Mouse (Mus musculus) retina, adult 2 months (tissue): Measurements from ENCODE around the gene Mettl24.
"Not testable (repeated sequence)": the region's sequence is repeated elsewhere in the genome, so short reads cannot be mapped to it uniquely, and the experiment has no call there.

Experiments used
- DNase-seq: peaks from one replicate; pipeline ENCODE4 v3.0.0-alpha.2; 2012; ENCODE audit warnings: low read depth, low spot score

Gene Mettl24

GRCm38 (mm10) chr10:40737274-40738112 lies 54.4 kb downstream of the Mettl24 start:
- DNase-seq, result no peak

GRCm38 (mm10) chr10:40740696-40741095 lies 57.6 kb downstream of the Mettl24 start:
- no peak for DNase-seq

GRCm38 (mm10) chr10:40750293-40751047 lies 67.4 kb downstream of the Mettl24 start:
- no peak for DNase-seq

- no peak for DNase-seq
Measured at GRCm38 (mm10) chr10:40751157-40751556, 68.1 kb downstream of the Mettl24 start.

- no peak for DNase-seq
Measured at GRCm38 (mm10) chr10:40753036-40753435, 70.0 kb downstream of the Mettl24 start.

DNA sequence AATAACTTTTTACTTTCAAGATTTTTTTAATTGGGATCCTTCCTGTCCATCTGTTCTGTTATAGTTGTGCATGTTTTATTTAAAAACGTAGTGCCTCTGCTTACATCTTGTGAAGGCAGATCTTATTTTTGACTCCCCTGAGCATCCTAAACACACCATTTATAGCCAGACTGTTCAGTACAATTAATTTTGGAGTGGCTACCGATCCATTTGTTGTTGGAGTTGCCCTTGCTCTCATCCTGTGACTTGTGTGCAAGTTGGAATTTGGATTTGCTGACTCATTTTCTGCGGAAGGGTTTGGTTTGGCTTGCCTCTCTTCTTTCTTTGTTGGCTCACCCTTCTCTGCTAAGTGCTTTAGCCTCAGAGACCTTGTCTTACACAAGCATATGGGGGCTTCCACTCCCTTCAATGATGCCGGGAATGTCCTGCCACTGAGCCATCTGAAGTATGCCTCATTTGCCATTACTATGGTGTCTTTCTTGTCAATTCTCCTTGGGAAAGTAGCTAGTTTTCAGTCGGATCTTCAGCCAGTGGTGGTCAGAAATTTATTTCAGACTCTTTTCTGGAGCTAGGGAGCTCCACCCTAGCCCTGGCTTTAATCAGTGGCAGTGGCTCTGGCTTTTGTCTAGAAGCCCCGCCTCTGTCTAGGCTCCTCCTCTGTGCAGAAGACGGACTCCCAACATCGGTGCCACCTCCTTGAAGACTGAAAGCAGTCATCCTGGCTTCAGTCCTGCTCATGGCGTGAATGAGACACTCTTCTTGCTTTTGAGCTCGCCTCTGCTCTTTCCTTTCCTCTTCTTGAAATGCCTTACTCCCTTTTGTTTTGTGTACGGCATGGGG lies 75.3 kb downstream of the Mettl24 start:
- DNase-seq, result no peak

DNA sequence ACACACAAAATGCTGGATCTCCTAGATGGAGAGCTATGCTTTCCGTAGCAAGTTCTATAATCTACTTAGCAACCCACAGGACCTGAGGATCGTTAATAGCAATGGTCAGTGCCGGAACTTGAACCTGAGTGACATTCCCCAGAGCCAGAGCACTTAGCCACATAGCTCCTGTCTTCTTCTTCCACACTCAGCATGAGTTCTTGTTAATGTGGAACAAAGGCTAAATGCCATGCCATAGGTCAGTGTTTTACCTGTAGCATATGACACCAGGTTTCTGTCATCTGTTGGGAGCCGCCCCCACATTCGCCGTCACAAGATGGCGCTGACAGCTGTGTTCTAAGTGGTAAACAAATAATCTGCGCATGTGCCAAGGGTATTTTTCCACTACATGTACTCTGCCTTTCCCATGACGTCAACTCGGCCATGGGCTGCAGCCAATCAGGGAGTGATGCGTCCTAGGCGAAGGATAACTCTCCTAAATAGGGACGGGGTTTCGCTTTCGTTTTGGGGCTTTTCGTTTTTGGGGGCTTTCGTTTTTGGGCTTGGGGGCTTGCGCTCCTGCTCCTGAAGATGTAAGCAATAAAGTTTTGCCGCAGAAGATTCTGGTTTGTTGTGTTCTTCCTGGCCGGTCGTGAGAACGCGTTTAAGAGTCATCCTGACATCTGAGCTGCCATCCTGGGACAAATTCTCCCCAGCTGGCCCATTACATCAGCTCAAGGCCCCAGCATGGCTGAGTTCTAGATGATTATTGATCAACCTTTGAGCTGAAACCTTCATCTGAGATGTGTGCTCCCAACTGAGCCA lies 76.5 kb downstream of the Mettl24 start:
- DNase-seq, result not testable (repeated sequence)

GRCm38 (mm10) chr10:40760195-40761009 lies 77.3 kb downstream of the Mettl24 start:
- no peak for DNase-seq

DNA sequence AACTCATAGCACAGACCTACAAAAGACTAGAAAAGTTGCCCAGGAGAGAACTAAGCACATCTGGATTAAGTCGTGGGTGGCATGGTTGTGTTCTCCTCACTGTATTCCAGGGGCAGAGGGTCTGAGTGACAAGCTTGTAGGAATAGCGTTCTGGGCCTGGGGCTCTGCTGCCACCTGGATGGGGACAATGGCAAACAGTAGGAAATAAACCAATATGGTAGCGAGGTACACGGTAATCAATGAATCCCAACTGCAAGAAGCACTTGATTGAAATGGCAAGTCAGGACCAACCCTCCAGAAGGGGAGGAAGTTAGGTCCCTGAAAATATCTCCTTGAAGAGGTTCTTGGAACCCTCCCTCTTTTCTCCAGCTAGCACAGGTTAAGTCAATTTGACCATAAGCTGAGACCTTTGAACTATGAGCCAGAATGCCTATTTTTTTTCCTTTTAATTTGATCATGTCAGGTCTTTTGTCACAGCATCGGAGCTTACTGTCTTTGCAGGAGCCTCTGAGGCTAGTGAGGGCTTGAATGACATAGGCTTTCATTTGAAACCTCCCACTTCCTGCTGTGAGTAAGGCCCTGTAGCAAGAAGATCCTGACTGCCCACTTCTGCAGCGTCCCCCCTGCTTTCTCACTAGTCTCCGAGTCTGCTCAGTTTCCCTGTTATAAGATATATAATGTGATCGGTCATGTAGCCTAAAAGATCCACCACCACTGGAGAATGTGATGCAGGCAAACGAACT lies 78.1 kb downstream of the Mettl24 start:
- no peak for DNase-seq

DNA sequence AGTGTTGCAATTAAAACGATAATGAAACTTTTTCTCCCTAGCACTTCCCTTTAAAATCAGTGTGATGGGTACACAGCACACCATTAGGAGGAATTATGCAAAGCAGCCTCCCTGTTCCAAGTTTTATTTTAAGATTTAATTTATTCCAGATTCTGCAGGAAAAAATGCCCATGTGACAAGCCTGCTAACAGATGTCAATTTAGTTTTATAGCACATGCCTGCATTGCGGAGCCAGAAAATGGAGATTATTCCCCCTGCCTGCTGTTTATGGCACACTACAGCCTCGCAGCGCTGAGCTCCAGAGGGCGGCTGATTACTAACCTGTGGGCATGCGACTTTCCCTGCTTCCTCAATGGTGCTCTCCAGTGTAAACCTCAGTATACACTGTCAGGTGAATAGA lies 79.5 kb downstream of the Mettl24 start:
- DNase-seq, result no peak

DNA sequence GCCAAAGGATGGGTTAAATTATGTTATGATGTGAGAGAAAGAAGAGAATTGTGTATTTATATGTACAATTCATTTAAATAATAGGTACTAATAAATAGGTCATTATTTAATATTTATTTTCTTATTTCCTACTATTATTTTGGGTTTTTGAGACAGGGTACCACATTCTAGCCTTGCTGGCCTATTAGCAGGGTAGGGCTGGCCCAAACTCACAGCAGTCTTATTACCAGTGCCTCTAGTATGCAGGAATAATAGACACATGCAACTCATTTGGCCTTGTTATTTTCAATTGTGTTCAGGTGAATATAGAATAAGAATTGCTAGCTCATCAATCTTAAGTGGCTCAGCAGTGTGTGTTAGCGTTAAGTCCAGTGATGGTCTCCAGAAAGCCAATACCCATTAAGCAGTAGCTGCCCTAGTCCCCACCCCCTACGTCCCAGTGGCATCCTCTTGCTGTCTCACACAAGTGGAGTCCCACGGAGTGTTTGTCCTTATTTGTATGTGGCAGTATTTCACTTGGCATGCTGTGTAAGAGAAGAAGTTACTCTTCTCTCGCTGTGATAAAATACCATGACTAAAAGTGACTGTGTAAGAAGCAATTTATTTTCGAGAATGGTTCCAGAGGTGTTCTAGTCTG lies 80.1 kb downstream of the Mettl24 start:
- DNase-seq, result no peak

DNA sequence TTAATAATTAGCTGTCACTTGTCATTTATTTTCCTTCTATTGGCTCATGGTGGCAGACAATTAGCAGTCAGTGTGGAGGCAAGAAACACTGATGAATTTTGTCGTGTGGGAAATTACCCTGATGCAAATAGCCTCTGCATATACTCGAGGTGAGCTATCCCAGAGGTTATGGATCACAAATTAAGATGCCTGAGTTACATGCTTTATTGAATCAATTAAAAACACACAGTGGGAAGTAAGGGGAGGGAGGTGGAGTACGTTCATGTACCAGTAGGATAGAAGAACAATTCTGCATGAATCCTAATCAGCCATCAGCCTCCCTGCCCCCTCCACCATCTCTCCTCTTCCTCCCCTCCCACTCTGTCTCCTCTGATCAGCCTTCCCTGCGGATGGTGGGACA lies 89.2 kb downstream of the Mettl24 start:
- DNase-seq, result no peak

GRCm38 (mm10) chr10:40775151-40775550 lies 92.1 kb downstream of the Mettl24 start:
- no peak for DNase-seq

GRCm38 (mm10) chr10:40775655-40776054 lies 92.6 kb downstream of the Mettl24 start:
- DNase-seq, result no peak

GRCm38 (mm10) chr10:40777171-40777570 lies 94.1 kb downstream of the Mettl24 start:
- DNase-seq, result no peak

DNA sequence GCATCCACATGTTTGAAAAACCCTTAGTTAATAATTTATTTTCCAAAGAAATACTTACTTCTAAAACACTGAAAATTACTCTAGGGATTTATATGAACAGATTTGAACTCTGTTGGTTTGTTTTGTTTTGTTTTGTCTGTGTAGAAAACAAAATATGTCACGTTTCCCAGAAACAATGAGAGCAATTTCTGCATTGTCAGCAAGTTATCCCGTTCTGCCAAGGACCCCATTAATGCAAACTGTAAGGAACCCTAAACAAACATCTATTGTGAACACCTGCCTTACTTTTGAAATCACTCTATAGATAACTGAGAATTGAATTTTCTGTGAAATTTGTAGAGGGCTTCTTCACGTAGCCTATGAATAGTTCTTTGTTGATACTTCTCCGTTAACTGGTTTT lies 95.4 kb downstream of the Mettl24 start:
- no peak for DNase-seq

DNA sequence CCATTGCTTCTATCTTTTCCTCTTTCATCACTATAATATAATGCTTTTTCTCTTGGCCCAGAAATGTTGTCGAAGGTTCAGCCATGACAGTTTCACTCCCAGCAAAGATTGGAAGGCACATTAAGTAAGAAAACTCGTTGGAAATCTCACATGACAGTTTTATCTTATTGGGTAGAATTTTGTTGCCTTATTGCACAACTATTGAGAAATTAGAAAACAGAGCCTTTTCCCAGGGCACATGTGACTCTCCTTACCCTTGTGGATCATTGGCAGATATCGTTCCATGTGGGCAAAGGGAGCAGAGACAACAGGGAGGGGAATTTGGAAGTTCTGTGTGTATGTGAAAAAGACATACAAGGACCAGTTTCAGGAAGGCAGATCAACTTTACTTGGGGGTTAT lies 107.3 kb downstream of the Mettl24 start:
- DNase-seq, result no peak

DNA sequence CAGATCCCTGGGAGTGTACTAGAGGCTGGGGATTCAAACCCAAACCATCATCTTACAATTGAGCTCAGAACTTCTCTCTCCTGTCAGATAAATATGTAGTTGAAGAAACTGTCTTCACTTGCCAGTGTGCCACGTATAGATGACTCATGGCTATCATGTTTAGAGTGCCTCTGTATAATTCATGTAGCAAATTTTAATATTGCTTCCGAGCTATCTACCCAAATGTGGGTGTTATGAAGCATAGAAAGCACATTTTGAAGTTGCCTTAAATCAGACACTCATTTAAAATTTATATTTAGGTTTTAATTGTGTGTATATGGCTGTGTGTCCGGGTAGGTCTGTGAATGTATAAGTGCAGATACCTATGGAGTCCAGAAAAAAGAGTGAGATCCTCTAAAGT lies 109.0 kb downstream of the Mettl24 start:
- no peak for DNase-seq

DNA sequence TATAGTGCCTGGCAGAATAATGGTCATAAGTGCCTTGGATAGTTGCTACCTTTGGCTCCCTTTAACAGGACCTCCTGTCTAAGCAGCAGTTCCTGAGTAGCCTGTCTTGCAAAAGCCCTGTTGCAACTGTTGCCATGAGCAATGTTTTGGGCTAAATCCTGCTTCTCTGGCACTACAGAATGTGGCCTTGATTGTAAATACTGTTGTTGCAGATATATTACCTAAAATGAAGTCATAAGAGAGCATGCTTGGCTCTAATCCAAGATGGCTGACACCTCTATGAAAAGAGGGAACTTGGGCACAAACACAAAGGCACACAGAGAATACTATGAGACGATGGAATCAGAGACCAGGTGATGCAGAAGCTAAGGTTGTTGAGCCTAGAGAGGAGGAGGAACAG lies 122.1 kb downstream of the Mettl24 start:
- no peak for DNase-seq
